Mouse (Mus musculus) forebrain, embryonic 11.5 days (tissue): ENCODE data around the gene Mxra7. TPM values are rescaled to one million over a fixed set of nuclear protein-coding genes. Genes with fewer than 3 reads are reported as not detected.

Source experiments
- ATAC-seq: fragments of 200-750 bp; cut with Nextera tagmentation; replicated peaks from 2 replicates; pipeline ENCODE4 v1.8.0; 2017; ENCODE audit warnings: moderate TSS enrichment; ENCODE audit not compliant: low FRiP score
- DNase-seq: peaks from one replicate; pipeline ENCODE4 v3.0.0-alpha.2; 2017; ENCODE audit warnings: low spot score
- H3K27ac ChIP-seq: fragments of 300-500 bp; sonication (generic); 2 replicates; pipeline ENCODE4 v1.5.1; 2014; ENCODE audit warnings: low read depth, low read length
- H3K27me3 ChIP-seq: fragments of 300-500 bp; sonication (generic); 2 replicates; pipeline ENCODE4 v1.6.1; 2014; ENCODE audit warnings: mild to moderate bottlenecking, low read length, mixed read lengths; ENCODE audit not compliant: control insufficient read depth, insufficient read depth
- H3K36me3 ChIP-seq: fragments of 300-500 bp; sonication (generic); 2 replicates; pipeline ENCODE4 v1.6.1; 2014; ENCODE audit warnings: mild to moderate bottlenecking, low read length, moderate library complexity, mixed read lengths; ENCODE audit not compliant: control insufficient read depth, insufficient read depth
- H3K4me1 ChIP-seq: fragments of 300-500 bp; sonication (generic); replicated peaks from 2 replicates; pipeline ENCODE4 v1.6.1; 2014; ENCODE audit warnings: low read length, mixed read lengths; ENCODE audit not compliant: control insufficient read depth, insufficient read depth
- H3K4me2 ChIP-seq: fragments of 300-500 bp; sonication (generic); 2 replicates; pipeline ENCODE4 v1.6.1; 2014; ENCODE audit warnings: low read depth, mild to moderate bottlenecking, low read length, moderate library complexity, mixed read lengths; ENCODE audit not compliant: severe bottlenecking
- H3K4me3 ChIP-seq: fragments of 300-500 bp; sonication (generic); 2 replicates; pipeline ENCODE4 v1.5.1; 2014; ENCODE audit warnings: low read depth, low read length
- H3K9ac ChIP-seq: fragments of 300-500 bp; sonication (generic); 2 replicates; pipeline ENCODE4 v1.6.1; 2014; ENCODE audit warnings: low read length
- H3K9me3 ChIP-seq: fragments of 300-500 bp; sonication (generic); 2 replicates; pipeline ENCODE4 v1.6.1; 2016; ENCODE audit warnings: low read length, mixed read lengths; ENCODE audit not compliant: control insufficient read depth
- WGBS: fragments of 180-500 bp; shearing (Covaris S2); extraction: QIAGEN DNeasy Blood & Tissue Kit; methylation state at CpG from one replicate; pipeline ENCODE4 v1.1.7; 2014; 5-methylcytosine and 5-hydroxymethylcytosine counted together
- polyA plus RNA-seq: library from polyadenylated mRNA; unstranded; fragments of >200 nt; fragmentation: Nextera tagmentation; extraction: Ambion mirVana; gene quantifications from 2 replicates; pipeline ENCODE4 v1.2.1, GENCODE M21; 2014

Gene Mxra7
- polyA plus RNA-seq, 1 experiment from 2014 or later: 16.8 TPM

DNA sequence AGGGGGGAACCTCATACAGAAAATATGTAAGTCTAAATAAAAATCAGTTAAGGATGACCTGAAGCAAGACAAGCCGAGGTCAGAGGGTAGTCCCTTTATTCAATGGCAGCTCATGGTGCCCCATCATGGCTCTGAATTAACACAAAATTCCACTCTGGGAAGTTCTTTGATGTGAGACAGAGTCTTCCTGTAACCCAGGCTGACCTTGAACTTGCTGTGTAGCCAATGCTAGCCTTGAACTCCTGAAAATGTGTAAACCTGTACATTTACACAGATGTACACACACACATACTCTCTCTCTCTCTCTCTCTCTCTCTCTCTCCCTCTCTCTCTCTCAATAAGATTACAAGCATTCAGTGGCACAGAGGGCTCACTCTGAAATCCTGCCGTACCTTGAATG lies 62.9 kb downstream of the Mxra7 start:
- no peaks in the 10 kb centered on the region for H3K4me1 ChIP-seq
- H3K4me3 ChIP-seq: no peak overlapping the region
- DNase-seq: no peak
- H3K9ac ChIP-seq: no peak overlapping the region
- H3K36me3 ChIP-seq: no peaks in the 10 kb centered on the region
- no peaks in the 10 kb centered on the region for H3K27me3 ChIP-seq
- 82% methylated on average over 2 of the region's 2 CpGs for WGBS
- no peak overlapping the region for H3K4me2 ChIP-seq
- no peaks in the 10 kb centered on the region for H3K9me3 ChIP-seq
- no peak for ATAC-seq
- no peak overlapping the region for H3K27ac ChIP-seq

DNA sequence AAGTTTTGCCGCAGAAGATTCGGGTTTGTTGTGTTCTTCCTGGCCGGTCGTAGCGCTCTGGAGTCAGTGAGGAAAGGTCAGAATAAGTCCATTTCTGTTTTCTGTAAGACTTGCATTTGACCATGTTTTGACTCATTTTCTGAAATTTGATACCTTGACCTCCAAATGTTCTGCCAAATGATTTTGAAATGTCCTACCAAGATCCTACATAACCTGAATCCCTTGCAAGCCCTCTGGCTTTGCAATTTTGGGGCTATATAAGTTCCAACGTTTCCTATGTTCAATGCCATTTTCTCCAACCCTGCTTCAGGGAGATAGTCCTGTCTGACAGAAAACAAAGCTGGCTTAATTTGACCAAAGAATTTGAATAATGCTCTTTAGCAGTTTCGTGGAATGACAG lies 63.5 kb downstream of the Mxra7 start:
- H3K36me3 ChIP-seq: no peaks in the 10 kb centered on the region
- H3K27ac ChIP-seq: no peak overlapping the region
- no peak overlapping the region for H3K4me2 ChIP-seq
- H3K9me3 ChIP-seq: no peaks in the 10 kb centered on the region
- WGBS: 96% methylated on average over 7 of the region's 7 CpGs
- no peak overlapping the region for H3K9ac ChIP-seq
- H3K4me3 ChIP-seq: no peak overlapping the region
- no peak for DNase-seq
- ATAC-seq: no peak
- H3K4me1 ChIP-seq: no peaks in the 10 kb centered on the region
- no peaks in the 10 kb centered on the region for H3K27me3 ChIP-seq

GRCm38 (mm10) chr11:116755191-116755590 lies 72.7 kb downstream of the Mxra7 start:
- Histone ChIP-seq H3K27me3 (no peaks in the 10 kb centered on the region), H3K4me3 (no peak overlapping the region), H3K27ac (no peak overlapping the region), H3K9ac (no peak overlapping the region), H3K4me2 (no peak overlapping the region), H3K9me3 (no peaks in the 10 kb centered on the region), H3K4me1 (no peaks in the 10 kb centered on the region), H3K36me3 (no peaks in the 10 kb centered on the region)
- ATAC-seq (no peak), DNase-seq (no peak)
- WGBS: 87% methylated on average over 4 of the region's 4 CpGs

- no peak overlapping the region for H3K4me2 ChIP-seq
- no peaks in the 10 kb centered on the region for H3K4me1 ChIP-seq
- H3K27me3 ChIP-seq: no peaks in the 10 kb centered on the region
- no peaks in the 10 kb centered on the region for H3K36me3 ChIP-seq
- no peak overlapping the region for H3K9ac ChIP-seq
- DNase-seq: no peak
- no peak overlapping the region for H3K27ac ChIP-seq
- no peak for ATAC-seq
- WGBS: 90% methylated on average over 5 of the region's 5 CpGs
- H3K9me3 ChIP-seq: no peaks in the 10 kb centered on the region
- H3K4me3 ChIP-seq: no peak overlapping the region
Measured at GRCm38 (mm10) chr11:116753674-116754470, 74.0 kb downstream of the Mxra7 start.

Other genes with a start within 250 kb of the Mxra7 start
- gene Ube2o, start 246.6 kb downstream of the Mxra7 start, polyA plus RNA-seq: 23.5 and 25.9 TPM in 2 replicates
- not detected in 2 replicates for gene Aanat, start 241.6 kb downstream of the Mxra7 start, polyA plus RNA-seq
- 2.5 and 2.7 TPM in 2 replicates for gene Rhbdf2, start 201.0 kb downstream of the Mxra7 start, polyA plus RNA-seq
- gene Prcd, start 174.5 kb downstream of the Mxra7 start, polyA plus RNA-seq: 0.23 and 0.67 TPM in 2 replicates
- gene Cygb, start 173.7 kb downstream of the Mxra7 start, polyA plus RNA-seq: 1.7 TPM in 2 replicates
- gene St6galnac1, start 52.5 kb downstream of the Mxra7 start, polyA plus RNA-seq: not detected in 2 replicates
- 67.6 and 70.4 TPM in 2 replicates for gene Mettl23, start 15.2 kb upstream of the Mxra7 start, polyA plus RNA-seq
- gene Jmjd6, start 15.4 kb upstream of the Mxra7 start, polyA plus RNA-seq: 86.8 and 99.5 TPM in 2 replicates
- 27.9 and 31.0 TPM in 2 replicates for gene Mfsd11, start 24.4 kb upstream of the Mxra7 start, polyA plus RNA-seq
- gene Srsf2, start 25.0 kb upstream of the Mxra7 start, polyA plus RNA-seq: 1,008 and 1,039 TPM in 2 replicates
- gene Mgat5b, start 90.8 kb upstream of the Mxra7 start, polyA plus RNA-seq: 9.3 and 11.8 TPM in 2 replicates